Mouse (Mus musculus) C2C12 (cell line): ENCODE measurements around the gene Wdr27.

ENCODE experiments used
- CEBPB ChIP-seq: IDR thresholded peaks from one replicate; pipeline ENCODE4 v1.6.1; 2011; ENCODE audit warnings: low read depth, mild to moderate bottlenecking, control low read depth, moderate library complexity
- CTCF ChIP-seq: IDR thresholded peaks from one replicate; pipeline ENCODE4 v1.5.1; 2011; ENCODE audit not compliant: control insufficient read depth, insufficient read depth, insufficient read length
- MAX ChIP-seq: IDR thresholded peaks from one replicate; pipeline ENCODE4 v1.6.1; 2011; ENCODE audit warnings: mild to moderate bottlenecking, control low read depth
- MYOD1 ChIP-seq: IDR thresholded peaks from one replicate; pipeline ENCODE4 v1.6.1; 2011; ENCODE audit warnings: low read depth; ENCODE audit not compliant: control insufficient read depth, insufficient read length
- USF1 ChIP-seq: IDR thresholded peaks from one replicate; pipeline ENCODE4 v1.6.1; 2011; ENCODE audit warnings: low read depth, mild to moderate bottlenecking, control low read depth, moderate library complexity

GRCm38 (mm10) chr17:14910771-14911170 lies 32.2 kb downstream of the Wdr27 start:
- TF ChIP-seq CTCF: no peak
- no peak for TF ChIP-seq CEBPB
- no peak for TF ChIP-seq MYOD1
- TF ChIP-seq MAX: no peak
- no peak for TF ChIP-seq USF1
